Mouse (Mus musculus): ENCODE data around the gene Ttll13. TPM values are rescaled to one million over a fixed set of nuclear protein-coding genes. Genes with fewer than 3 reads are reported as not detected.

Gene Ttll13
- polyA plus RNA-seq, 1 experiment from 2014 or later: 1.2 TPM

- Histone ChIP-seq H3K4me2 (ENCODE audit: low read depth, low read length, severe bottlenecking) (no peak overlapping the region), H3K27ac (ENCODE audit: low read depth, low read length) (no peak overlapping the region), H3K9ac (ENCODE audit: low read length) (no peak overlapping the region), H3K4me3 (ENCODE audit: low read depth, low read length) (no peak overlapping the region), H3K36me3 (ENCODE audit: control insufficient read depth, insufficient read depth, low read length) (no peaks in the 10 kb centered on the region; the same call in 1 of the 2 replicates), H3K27me3 (ENCODE audit: control insufficient read depth, insufficient read depth, low read length) (no peaks in the 10 kb centered on the region), H3K9me3 (ENCODE audit: control insufficient read depth, low read length) (no peaks in the 10 kb centered on the region), H3K4me1 (replicated peaks; ENCODE audit: control insufficient read depth, insufficient read depth, low read length) (no peaks in the 10 kb centered on the region)
- DNase-seq (ENCODE audit: low spot score): no peak
- no peak for ATAC-seq (replicated peaks; ENCODE audit: low FRiP score)
- 84% methylated on average over 3 of the region's 3 CpGs for WGBS
Measured at GRCm38 (mm10) chr7:80281646-80282045, 35.5 kb downstream of the Ttll13 start.

GRCm38 (mm10) chr7:80283226-80283918 lies 37.2 kb downstream of the Ttll13 start:
- no peaks in the 10 kb centered on the region for H3K27me3 ChIP-seq (ENCODE audit: control insufficient read depth, insufficient read depth, low read length)
- H3K36me3 ChIP-seq (ENCODE audit: control insufficient read depth, insufficient read depth, low read length): no peaks in the 10 kb centered on the region; the same call in 1 of the 2 replicates
- H3K9ac ChIP-seq (ENCODE audit: low read length): no peak overlapping the region
- H3K9me3 ChIP-seq (ENCODE audit: control insufficient read depth, low read length): no peaks in the 10 kb centered on the region
- WGBS: 93% methylated on average over 3 of the region's 3 CpGs
- H3K27ac ChIP-seq (ENCODE audit: low read depth, low read length): no peak overlapping the region
- H3K4me3 ChIP-seq (ENCODE audit: low read depth, low read length): no peak overlapping the region
- no peak overlapping the region for H3K4me2 ChIP-seq (ENCODE audit: low read depth, low read length, severe bottlenecking)
- ATAC-seq (replicated peaks; ENCODE audit: low FRiP score): no peak
- no peaks in the 10 kb centered on the region for H3K4me1 ChIP-seq (replicated peaks; ENCODE audit: control insufficient read depth, insufficient read depth, low read length)
- no peak for DNase-seq (ENCODE audit: low spot score)

- 94% methylated on average over 5 of the region's 5 CpGs for WGBS
- no peaks in the 10 kb centered on the region for H3K4me1 ChIP-seq (replicated peaks; ENCODE audit: control insufficient read depth, insufficient read depth, low read length)
- DNase-seq (ENCODE audit: low spot score) (no peak), ATAC-seq (replicated peaks; ENCODE audit: low FRiP score) (no peak)
- H3K4me3 ChIP-seq (ENCODE audit: low read depth, low read length): no peak overlapping the region
- no peaks in the 10 kb centered on the region for H3K27me3 ChIP-seq (ENCODE audit: control insufficient read depth, insufficient read depth, low read length)
- no peak overlapping the region for H3K4me2 ChIP-seq (ENCODE audit: low read depth, low read length, severe bottlenecking)
- no peaks in the 10 kb centered on the region; the same call in 1 of the 2 replicates for H3K36me3 ChIP-seq (ENCODE audit: control insufficient read depth, insufficient read depth, low read length)
- H3K9me3 ChIP-seq (ENCODE audit: control insufficient read depth, low read length): no peaks in the 10 kb centered on the region
- no peak overlapping the region for H3K27ac ChIP-seq (ENCODE audit: low read depth, low read length)
- no peak overlapping the region for H3K9ac ChIP-seq (ENCODE audit: low read length)
Measured at GRCm38 (mm10) chr7:80284391-80284790, 38.2 kb downstream of the Ttll13 start.

- ATAC-seq (replicated peaks; ENCODE audit: low FRiP score): no peak
- H3K36me3 ChIP-seq (ENCODE audit: control insufficient read depth, insufficient read depth, low read length): no peaks in the 10 kb centered on the region; the same call in 1 of the 2 replicates
Measured at GRCm38 (mm10) chr7:80285725-80286124, 39.5 kb downstream of the Ttll13 start.

GRCm38 (mm10) chr7:80287736-80288135 lies 41.6 kb downstream of the Ttll13 start:
- no peak overlapping the region for H3K27ac ChIP-seq (ENCODE audit: low read depth, low read length)
- H3K9ac ChIP-seq (ENCODE audit: low read length): no peak overlapping the region
- DNase-seq (ENCODE audit: low spot score) (no peak), ATAC-seq (replicated peaks; ENCODE audit: low FRiP score) (no peak)
- WGBS: 82% methylated on average over 10 of the region's 10 CpGs
- H3K36me3 ChIP-seq (ENCODE audit: control insufficient read depth, insufficient read depth, low read length): no peaks in the 10 kb centered on the region; the same call in 1 of the 2 replicates
- no peak overlapping the region for H3K4me3 ChIP-seq (ENCODE audit: low read depth, low read length)
- H3K9me3 ChIP-seq (ENCODE audit: control insufficient read depth, low read length): no peaks in the 10 kb centered on the region
- H3K4me2 ChIP-seq (ENCODE audit: low read depth, low read length, severe bottlenecking): no peak overlapping the region
- H3K27me3 ChIP-seq (ENCODE audit: control insufficient read depth, insufficient read depth, low read length): no peaks in the 10 kb centered on the region
- no peaks in the 10 kb centered on the region for H3K4me1 ChIP-seq (replicated peaks; ENCODE audit: control insufficient read depth, insufficient read depth, low read length)

More at GRCm38 (mm10) chr7:80285725-80286124, 39.5 kb downstream of the Ttll13 start:
- H3K9ac ChIP-seq (ENCODE audit: low read length): no peak overlapping the region
- H3K27me3 ChIP-seq (ENCODE audit: control insufficient read depth, insufficient read depth, low read length): no peaks in the 10 kb centered on the region
- H3K4me3 ChIP-seq (ENCODE audit: low read depth, low read length): no peak overlapping the region
- no peak for DNase-seq (ENCODE audit: low spot score)
- no peaks in the 10 kb centered on the region for H3K4me1 ChIP-seq (replicated peaks; ENCODE audit: control insufficient read depth, insufficient read depth, low read length)
- no peaks in the 10 kb centered on the region for H3K9me3 ChIP-seq (ENCODE audit: control insufficient read depth, low read length)
- no peak overlapping the region for H3K27ac ChIP-seq (ENCODE audit: low read depth, low read length)
- WGBS: 96% methylated on average over 6 of the region's 6 CpGs
- H3K4me2 ChIP-seq (ENCODE audit: low read depth, low read length, severe bottlenecking): no peak overlapping the region

- peak within 1 kb of the TSS; percentile 78 for H3K9ac ChIP-seq (ENCODE audit: low read length)
- H3K4me3 ChIP-seq (ENCODE audit: low read depth, low read length): peak within 1 kb of the TSS; percentile 92
- peaks cover 10% of the 10 kb centered on the region; the same call in 1 of the 2 replicates for H3K4me1 ChIP-seq (replicated peaks; ENCODE audit: control insufficient read depth, insufficient read depth, low read length)
- H3K27me3 ChIP-seq (ENCODE audit: control insufficient read depth, insufficient read depth, low read length): no peaks in the 10 kb centered on the region
- DNase-seq (ENCODE audit: low spot score) (peak; percentile 99), ATAC-seq (replicated peaks; ENCODE audit: low FRiP score) (peak; percentile 98)
- no peaks in the 10 kb centered on the region for H3K36me3 ChIP-seq (ENCODE audit: control insufficient read depth, insufficient read depth, low read length)
- WGBS: under 1% methylated on average over 52 of the region's 52 CpGs
- H3K27ac ChIP-seq (ENCODE audit: low read depth, low read length): peak within 1 kb of the TSS; percentile 75
- no peaks in the 10 kb centered on the region for H3K9me3 ChIP-seq (ENCODE audit: control insufficient read depth, low read length)
- peak within 1 kb of the TSS; percentile 43 for H3K4me2 ChIP-seq (ENCODE audit: low read depth, low read length, severe bottlenecking)
Measured at GRCm38 (mm10) chr7:80294062-80294763, 48.0 kb downstream of the Ttll13 start, which contains the start of gene Prc1. Prc1 (plus strand) TSS chr7:80294450.

GRCm38 (mm10) chr7:80294764-80295648 lies 48.8 kb downstream of the Ttll13 start:
- H3K9me3 ChIP-seq (ENCODE audit: control insufficient read depth, low read length): no peaks in the 10 kb centered on the region
- H3K27ac ChIP-seq (ENCODE audit: low read depth, low read length): peak overlapping the region; percentile 75
- H3K9ac ChIP-seq (ENCODE audit: low read length): peak overlapping the region; percentile 78
- DNase-seq (ENCODE audit: low spot score) (no peak), ATAC-seq (replicated peaks; ENCODE audit: low FRiP score) (peak; percentile 63)
- peak overlapping the region; percentile 92 for H3K4me3 ChIP-seq (ENCODE audit: low read depth, low read length)
- H3K4me1 ChIP-seq (replicated peaks; ENCODE audit: control insufficient read depth, insufficient read depth, low read length): peaks cover 12% of the 10 kb centered on the region; the same call in 1 of the 2 replicates
- WGBS: 11% methylated on average over 37 of the region's 37 CpGs
- no peaks in the 10 kb centered on the region for H3K27me3 ChIP-seq (ENCODE audit: control insufficient read depth, insufficient read depth, low read length)
- peak overlapping the region; percentile 37 for H3K4me2 ChIP-seq (ENCODE audit: low read depth, low read length, severe bottlenecking)
- peaks cover under 1% of the 10 kb centered on the region; the same call in 1 of the 2 replicates for H3K36me3 ChIP-seq (ENCODE audit: control insufficient read depth, insufficient read depth, low read length)

GRCm38 (mm10) chr7:80296462-80296861 lies 50.3 kb downstream of the Ttll13 start:
- H3K27me3 ChIP-seq (ENCODE audit: control insufficient read depth, insufficient read depth, low read length): no peaks in the 10 kb centered on the region
- H3K9me3 ChIP-seq (ENCODE audit: control insufficient read depth, low read length): no peaks in the 10 kb centered on the region
- H3K4me1 ChIP-seq (replicated peaks; ENCODE audit: control insufficient read depth, insufficient read depth, low read length): peaks cover 12% of the 10 kb centered on the region; the same call in 1 of the 2 replicates
- H3K9ac ChIP-seq (ENCODE audit: low read length): peak overlapping the region; percentile 20
- DNase-seq (ENCODE audit: low spot score) (no peak), ATAC-seq (replicated peaks; ENCODE audit: low FRiP score) (no peak)
- H3K36me3 ChIP-seq (ENCODE audit: control insufficient read depth, insufficient read depth, low read length): peaks cover 10% of the 10 kb centered on the region; the same call in 1 of the 2 replicates
- H3K4me2 ChIP-seq (ENCODE audit: low read depth, low read length, severe bottlenecking): no peak overlapping the region
- H3K4me3 ChIP-seq (ENCODE audit: low read depth, low read length): no peak overlapping the region
- 89% methylated on average over 6 of the region's 6 CpGs for WGBS
- no peak overlapping the region for H3K27ac ChIP-seq (ENCODE audit: low read depth, low read length)

Measured in forebrain, embryonic 11.5 days (tissue).